Mouse (Mus musculus) G1E (cell line): ENCODE results near the gene Slc7a9. TPM values are rescaled to one million over a fixed set of nuclear protein-coding genes. Genes with fewer than 3 reads are reported as not detected.

ENCODE experiments used
- ATAC-seq: 2 replicates; pipeline ENCODE4 v1.8.0; 2016; ENCODE audit warnings: mild to moderate bottlenecking; ENCODE audit not compliant: insufficient number of reproducible peaks, poor library complexity, low FRiP score, severe bottlenecking; ENCODE audit errors: extremely low read depth
- DNase-seq: peaks from one replicate; pipeline ENCODE4 v3.0.0; 2012; ENCODE audit warnings: low spot score
- H3K27me3 ChIP-seq: 2 replicates; pipeline ENCODE4 v1.6.1; 2012; ENCODE audit warnings: mild to moderate bottlenecking, low read length, inconsistent platforms; ENCODE audit not compliant: insufficient read depth
- H3K36me3 ChIP-seq: replicated peaks from 2 replicates; pipeline ENCODE3; 2012; ENCODE audit warnings: mild to moderate bottlenecking, inconsistent platforms
- H3K4me1 ChIP-seq: 2 replicates; pipeline ENCODE4 v1.6.1; 2012; ENCODE audit warnings: low read depth, low read length, inconsistent platforms, mixed read lengths; ENCODE audit not compliant: insufficient read depth
- H3K4me3 ChIP-seq: 2 replicates; pipeline ENCODE4 v1.5.1; 2012; ENCODE audit warnings: low read depth, mild to moderate bottlenecking, inconsistent platforms, low read length, moderate library complexity, mixed read lengths
- H3K9me3 ChIP-seq: replicated peaks from 2 replicates; pipeline ENCODE4 v1.6.1; 2012; ENCODE audit warnings: inconsistent platforms
- CTCF ChIP-seq: IDR thresholded peaks from 2 replicates; pipeline ENCODE4 v1.5.1; 2012; ENCODE audit warnings: low read depth, low read length, inconsistent platforms, mixed read lengths
- GATA1 ChIP-seq: IDR thresholded peaks from 2 replicates; pipeline ENCODE4 v1.6.1; 2012; ENCODE audit warnings: borderline replicate concordance, low read length, inconsistent platforms, mixed read lengths
- GATA2 ChIP-seq: IDR thresholded peaks from 2 replicates; pipeline ENCODE4 v1.6.1; 2012; ENCODE audit warnings: low read depth, low read length, inconsistent platforms, borderline replicate concordance
- POLR2AphosphoS5 ChIP-seq: IDR thresholded peaks from 2 replicates; pipeline ENCODE4 v1.6.1; 2012; ENCODE audit warnings: low read depth, low read length, inconsistent platforms; ENCODE audit not compliant: insufficient replicate concordance
- TAL1 ChIP-seq: conservative IDR thresholded peaks from 2 replicates; pipeline ENCODE4 v1.6.1; 2012; ENCODE audit warnings: low read depth, low read length, inconsistent platforms, mixed read lengths
- polyA plus RNA-seq: library from polyadenylated mRNA; stranded (reverse); fragments of >175 nt; gene quantifications from 2 replicates; pipeline ENCODE4 v1.2.3, GENCODE M21; 2012
- total RNA-seq, 2 experiments: library from RNA; stranded (forward) in 1 of 2; stranded (reverse) in 1 of 2; fragments of 200-1000 nt in 1 of 2; fragments of >200 nt in 1 of 2; fragmentation: Nextera tagmentation in 1 of 2; gene quantifications; 2 replicates each; pipeline ENCODE4 v1.2.3; 2014 to 2017

Slc7a9 gene
- total and polyA plus RNA-seq, 3 experiments, result 0.16 TPM; not detected in 2

GRCm38 (mm10) chr7:35491005-35491404 is 42.4 kb downstream of the Slc7a9 start:
- no peak overlapping the region for H3K4me3 ChIP-seq
- H3K36me3 ChIP-seq, result no peaks in the 10 kb centered on the region
- H3K27me3 ChIP-seq, result 0 out of 2 replicates have a peak, but pooled peaks cover 4% of the 10 kb centered on the region
- H3K9me3 ChIP-seq, result no peaks in the 10 kb centered on the region
- no peak for TF ChIP-seq TAL1
- TF ChIP-seq POLR2AphosphoS5, result no peak
- no peak for TF ChIP-seq GATA1
- TF ChIP-seq CTCF, result no peak
- TF ChIP-seq GATA2, result no peak
- H3K4me1 ChIP-seq, result no peaks in the 10 kb centered on the region
- ATAC-seq (no peak), DNase-seq (no peak)

- ATAC-seq (no peak), DNase-seq (no peak)
- Histone ChIP-seq H3K27me3 (0 out of 2 replicates have a peak, but pooled peaks cover 4% of the 10 kb centered on the region), H3K4me3 (no peak overlapping the region), H3K4me1 (no peaks in the 10 kb centered on the region), H3K36me3 (no peaks in the 10 kb centered on the region), H3K9me3 (no peaks in the 10 kb centered on the region)
- TF ChIP-seq GATA2, result no peak
- TF ChIP-seq POLR2AphosphoS5, result no peak
- TF ChIP-seq CTCF, result no peak
- TF ChIP-seq TAL1, result no peak
- no peak for TF ChIP-seq GATA1
These were observed 48.9 kb downstream of the Slc7a9 start for GRCm38 (mm10) chr7:35497516-35497915.

DNA sequence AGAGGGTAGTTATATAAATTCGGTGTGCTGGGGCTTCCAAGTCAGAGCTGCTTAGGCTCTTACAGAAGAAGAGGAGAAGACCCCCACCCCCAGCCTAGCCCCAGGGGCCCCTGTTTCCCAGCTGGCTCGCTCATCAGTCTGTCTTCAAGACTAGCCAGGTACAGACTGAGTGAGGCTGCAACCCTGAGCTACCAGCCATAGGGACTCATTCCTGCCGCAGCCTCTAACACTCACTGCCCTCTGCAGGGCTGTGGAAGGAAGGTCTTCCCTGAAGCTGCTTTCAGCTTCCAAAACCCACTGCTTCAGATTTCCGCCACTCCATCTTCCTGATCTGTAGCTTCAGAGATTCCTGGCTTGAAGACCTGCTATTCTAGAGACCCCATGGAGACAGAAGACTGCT is 53.4 kb downstream of the Slc7a9 start:
- TF ChIP-seq TAL1 (no peak), GATA2 (no peak), GATA1 (no peak), CTCF (no peak), POLR2AphosphoS5 (no peak)
- no peaks in the 10 kb centered on the region for H3K36me3 ChIP-seq

More for the DNA sequence above, 53.4 kb downstream of the Slc7a9 start:
- no peaks in the 10 kb centered on the region for H3K4me1 ChIP-seq
- H3K27me3 ChIP-seq, result peaks cover 6% of the 10 kb centered on the region; the same call in 1 of the 2 replicates
- H3K4me3 ChIP-seq, result no peak overlapping the region
- DNase-seq (no peak), ATAC-seq (no peak)
- no peaks in the 10 kb centered on the region for H3K9me3 ChIP-seq

Other genes with a start within 250 kb of the Slc7a9 start
- gene Lrp3, start 233.3 kb upstream of the Slc7a9 start, total RNA-seq (2014; fragmentation: Nextera tagmentation), result not detected in 2 replicates
- 0.06 and 0.16 TPM in 2 replicates for gene Lrp3, start 233.3 kb upstream of the Slc7a9 start, total RNA-seq (2017)
- not detected in 2 replicates for gene Lrp3, start 233.3 kb upstream of the Slc7a9 start, polyA plus RNA-seq
- 20.7 and 27.1 TPM in 2 replicates for gene Gpatch1, start 130.4 kb upstream of the Slc7a9 start, total RNA-seq (2014; fragmentation: Nextera tagmentation)
- 14.1 and 17.3 TPM in 2 replicates for gene Gpatch1, start 130.4 kb upstream of the Slc7a9 start, total RNA-seq (2017)
- 13.4 and 14.3 TPM in 2 replicates for gene Gpatch1, start 130.4 kb upstream of the Slc7a9 start, polyA plus RNA-seq
- 0.38 TPM in 1 of 2 replicates, not detected in the other for gene Rhpn2, start 114.6 kb upstream of the Slc7a9 start, total RNA-seq (2014; fragmentation: Nextera tagmentation)
- 0.41 and 0.66 TPM in 2 replicates for gene Rhpn2, start 114.6 kb upstream of the Slc7a9 start, total RNA-seq (2017)
- 0.04 and 0.05 TPM in 2 replicates for gene Rhpn2, start 114.6 kb upstream of the Slc7a9 start, polyA plus RNA-seq
- gene Faap24, start 52.0 kb upstream of the Slc7a9 start, total RNA-seq (2014; fragmentation: Nextera tagmentation), result 39.9 and 40.3 TPM in 2 replicates
- gene Faap24, start 52.0 kb upstream of the Slc7a9 start, total RNA-seq (2017), result 21.3 and 23.2 TPM in 2 replicates
- 6.9 and 19.1 TPM in 2 replicates for gene Faap24, start 52.0 kb upstream of the Slc7a9 start, polyA plus RNA-seq
- 9.9 and 10.8 TPM in 2 replicates for gene Cep89, start 51.8 kb upstream of the Slc7a9 start, total RNA-seq (2014; fragmentation: Nextera tagmentation)
- gene Cep89, start 51.8 kb upstream of the Slc7a9 start, total RNA-seq (2017), result 9.8 and 13.8 TPM in 2 replicates
- 12.1 and 15.3 TPM in 2 replicates for gene Cep89, start 51.8 kb upstream of the Slc7a9 start, polyA plus RNA-seq
- 0.23 TPM in 1 of 2 replicates, not detected in the other for gene Tdrd12, start 88.9 kb downstream of the Slc7a9 start, total RNA-seq (2014; fragmentation: Nextera tagmentation)
- not detected in 2 replicates for gene Tdrd12, start 88.9 kb downstream of the Slc7a9 start, total RNA-seq (2017)
- not detected in 2 replicates for gene Tdrd12, start 88.9 kb downstream of the Slc7a9 start, polyA plus RNA-seq
- 122 and 136 TPM in 2 replicates for gene Nudt19, start 107.5 kb downstream of the Slc7a9 start, total RNA-seq (2014; fragmentation: Nextera tagmentation)
- gene Nudt19, start 107.5 kb downstream of the Slc7a9 start, total RNA-seq (2017), result 79.1 and 85.6 TPM in 2 replicates
- gene Nudt19, start 107.5 kb downstream of the Slc7a9 start, polyA plus RNA-seq, result 30.1 and 31.9 TPM in 2 replicates
- 6.4 and 6.9 TPM in 2 replicates for gene Rgs9bp, start 136.8 kb downstream of the Slc7a9 start, total RNA-seq (2014; fragmentation: Nextera tagmentation)
- gene Rgs9bp, start 136.8 kb downstream of the Slc7a9 start, total RNA-seq (2017), result 14.6 and 16.3 TPM in 2 replicates
- gene Rgs9bp, start 136.8 kb downstream of the Slc7a9 start, polyA plus RNA-seq, result 0.54 and 0.59 TPM in 2 replicates
- gene Ankrd27, start 137.4 kb downstream of the Slc7a9 start, total RNA-seq (2014; fragmentation: Nextera tagmentation), result 130 and 163 TPM in 2 replicates
- 247 and 248 TPM in 2 replicates for gene Ankrd27, start 137.4 kb downstream of the Slc7a9 start, total RNA-seq (2017)
- gene Ankrd27, start 137.4 kb downstream of the Slc7a9 start, polyA plus RNA-seq, result 165 and 202 TPM in 2 replicates
- gene Pdcd5, start 198.7 kb downstream of the Slc7a9 start, total RNA-seq (2014; fragmentation: Nextera tagmentation), result 115 and 130 TPM in 2 replicates
- 118 and 119 TPM in 2 replicates for gene Pdcd5, start 198.7 kb downstream of the Slc7a9 start, total RNA-seq (2017)
- gene Pdcd5, start 198.7 kb downstream of the Slc7a9 start, polyA plus RNA-seq, result 154 and 164 TPM in 2 replicates